Mouse (Mus musculus): ENCODE measurements around the gene Srr.

DNA sequence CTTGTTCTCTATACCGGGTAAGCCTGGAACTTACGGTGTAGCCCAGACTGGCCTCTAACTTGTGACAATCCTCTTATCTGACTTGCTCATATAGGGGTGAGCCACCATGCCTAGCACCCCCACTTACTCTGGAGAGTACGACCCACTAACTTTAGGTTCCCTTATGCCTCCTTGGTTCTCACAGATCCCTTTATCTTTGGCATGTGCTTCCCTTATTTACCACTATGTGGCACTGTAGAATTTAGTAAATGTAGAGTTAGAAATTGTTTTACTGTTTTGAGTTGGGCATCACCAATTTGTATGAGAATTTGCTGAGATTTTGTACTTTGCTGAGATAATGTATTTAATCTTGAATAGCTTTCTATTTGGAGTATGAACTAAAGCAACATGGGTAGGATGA lies 20.6 kb upstream of the Srr start:
- TF ChIP-seq POLR2A (IDR thresholded peaks at IDR 0.05; ENCODE audit: extremely low read depth, insufficient read depth, low read length), result no peak
- TF ChIP-seq CTCF (IDR thresholded peaks at IDR 0.05; ENCODE audit: low read depth, low read length), result no peak
